Mouse (Mus musculus) left cerebral cortex, postnatal 14 days (tissue): Measurements from ENCODE around the gene Kbtbd13. TPM values are rescaled to one million over a fixed set of nuclear protein-coding genes. Genes with fewer than 3 reads are reported as not detected.

Experiments used
- DNase-seq, 2 experiments: peaks; one replicate each; pipeline ENCODE4 v3.0.0; 2021 to 2022; ENCODE audit warnings: low spot score in 2 of 2, mixed read lengths in 1 of 2
- intact Hi-C: fragments of 180-260 bp; cut with DNase I; formaldehyde crosslinking; loops from one replicate; pipeline ENCODE4 v1.15.1; 2025
- total RNA-seq, 2 experiments: library from RNA; stranded (reverse); gene quantifications; 2 replicates each; pipeline ENCODE4 v1.2.3; 2021

The Kbtbd13 gene
- total RNA-seq, 2 experiments from 2014 or later: 0.15 TPM; not detected in 1

- peak; percentile 65 to 74 for DNase-seq
- intact Hi-C loops: no loop called here
Observed at GRCm38 (mm10) chr9:65404331-65405183, 13.1 kb upstream of the Kbtbd13 start.

GRCm38 (mm10) chr9:65399934-65400333 lies 8.5 kb upstream of the Kbtbd13 start:
- intact Hi-C loops: no loop called here
- no peak for DNase-seq

- intact Hi-C loops: no loop called here
- peak; percentile 31 to 44 for DNase-seq
Observed at GRCm38 (mm10) chr9:65398279-65398678, 6.8 kb upstream of the Kbtbd13 start, which contains the start of gene Rasl12. Gene Rasl12, plus strand, starts transcription at chr9:65398506.

GRCm38 (mm10) chr9:65394360-65394759 lies 2.9 kb upstream of the Kbtbd13 start:
- intact Hi-C loops: no loop called here
- no peak for DNase-seq

GRCm38 (mm10) chr9:65393606-65394005 lies 2.2 kb upstream of the Kbtbd13 start:
- DNase-seq: no peak

GRCm38 (mm10) chr9:65392638-65393364 lies 1.3 kb upstream of the Kbtbd13 start:
- intact Hi-C loops: loop anchor here (1.0 kb wide), 1 partner anchor 40 kb away; no protein-coding TSS in a partner anchor
- DNase-seq: peak; percentile 40 to 67

More at GRCm38 (mm10) chr9:65393606-65394005, 2.2 kb upstream of the Kbtbd13 start:
- intact Hi-C loops: loop anchor here (1.0 kb wide), 1 partner anchor 39 kb away; no protein-coding TSS in a partner anchor

GRCm38 (mm10) chr9:65390752-65391612 lies 470 bp downstream of the Kbtbd13 start:
- intact Hi-C loops: no loop called here

GRCm38 (mm10) chr9:65386373-65387140 lies 4.9 kb downstream of the Kbtbd13 start:
- no peak for DNase-seq
- intact Hi-C loops: no loop called here

More at GRCm38 (mm10) chr9:65390752-65391612, 470 bp downstream of the Kbtbd13 start:
- peak in 1 of 2 experiments; percentile 15 for DNase-seq

GRCm38 (mm10) chr9:65384276-65384675 lies 7.2 kb downstream of the Kbtbd13 start:
- intact Hi-C loops: no loop called here
- DNase-seq: no peak

- no peak for DNase-seq
- intact Hi-C loops: no loop called here
Observed at GRCm38 (mm10) chr9:65382751-65383097, 8.7 kb downstream of the Kbtbd13 start.

- no peak for DNase-seq
- intact Hi-C loops: no loop called here
Observed at GRCm38 (mm10) chr9:65382031-65382750, 9.3 kb downstream of the Kbtbd13 start.

- intact Hi-C loops: no loop called here
- DNase-seq: no peak
Observed at GRCm38 (mm10) chr9:65381017-65381590, 10.3 kb downstream of the Kbtbd13 start.

- intact Hi-C loops: no loop called here
Observed at GRCm38 (mm10) chr9:65375163-65375934, 16.1 kb downstream of the Kbtbd13 start.

GRCm38 (mm10) chr9:65374468-65375162 lies 16.8 kb downstream of the Kbtbd13 start:
- no peak for DNase-seq
- intact Hi-C loops: no loop called here

More at GRCm38 (mm10) chr9:65375163-65375934, 16.1 kb downstream of the Kbtbd13 start:
- peak; percentile 67 to 78 for DNase-seq

- intact Hi-C loops: loop anchor here (1.0 kb wide), 1 partner anchor 60 kb away; no protein-coding TSS in a partner anchor
- peak; percentile 22 to 43 for DNase-seq
Observed at GRCm38 (mm10) chr9:65372449-65372848, 19.0 kb downstream of the Kbtbd13 start.

- intact Hi-C loops: loop anchor here (1.0 kb wide), 1 partner anchor 61 kb away; no protein-coding TSS in a partner anchor
- no peak for DNase-seq
Observed at GRCm38 (mm10) chr9:65371756-65372155, 19.7 kb downstream of the Kbtbd13 start.
